Mouse (Mus musculus) heart, postnatal 14 days (tissue): ENCODE measurements around the gene Pcgf5. TPM values are rescaled to one million over a fixed set of nuclear protein-coding genes. Genes with fewer than 3 reads are reported as not detected.

Experiments used
- DNase-seq, 2 experiments: peaks; one replicate each; pipeline ENCODE4 v3.0.0; 2021 to 2022
- intact Hi-C: fragments of 180-260 bp; cut with DNase I; formaldehyde crosslinking; loops from one replicate; pipeline ENCODE4 v1.15.1; 2025
- total RNA-seq, 2 experiments: library from RNA; stranded (reverse); gene quantifications; 2 replicates each; pipeline ENCODE4 v1.2.3; 2021

Gene Pcgf5
- total RNA-seq, 2 experiments from 2014 or later: 53.2 to 61.5 TPM

DNA sequence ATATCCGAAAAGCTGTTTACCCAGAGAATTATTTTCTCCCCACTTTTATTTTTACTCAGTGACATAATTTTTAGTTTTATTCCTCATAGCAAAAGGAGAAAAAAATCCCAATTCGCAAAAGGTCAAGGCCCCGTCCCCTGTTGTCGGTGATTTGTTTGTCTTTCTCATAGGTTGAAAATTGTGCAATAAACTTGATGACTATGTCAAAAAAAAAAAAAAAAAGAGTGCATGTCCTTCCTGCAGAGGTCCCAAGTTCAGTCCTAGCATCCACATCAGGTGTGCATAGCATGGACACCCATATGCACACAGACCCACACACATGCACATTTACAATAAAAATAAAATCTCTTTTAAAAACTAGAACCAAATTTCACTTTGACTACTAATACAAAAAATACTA, 105.3 kb downstream of the Pcgf5 start:
- intact Hi-C loops: no loop called here
- no peak for DNase-seq

- peak; percentile 37 to 64 for DNase-seq
- intact Hi-C loops: loop anchor here (10.0 kb wide), 1 partner anchor 305 kb away; no protein-coding TSS in a partner anchor
Measured at GRCm38 (mm10) chr19:36470106-36470505, 122.0 kb downstream of the Pcgf5 start.

DNA sequence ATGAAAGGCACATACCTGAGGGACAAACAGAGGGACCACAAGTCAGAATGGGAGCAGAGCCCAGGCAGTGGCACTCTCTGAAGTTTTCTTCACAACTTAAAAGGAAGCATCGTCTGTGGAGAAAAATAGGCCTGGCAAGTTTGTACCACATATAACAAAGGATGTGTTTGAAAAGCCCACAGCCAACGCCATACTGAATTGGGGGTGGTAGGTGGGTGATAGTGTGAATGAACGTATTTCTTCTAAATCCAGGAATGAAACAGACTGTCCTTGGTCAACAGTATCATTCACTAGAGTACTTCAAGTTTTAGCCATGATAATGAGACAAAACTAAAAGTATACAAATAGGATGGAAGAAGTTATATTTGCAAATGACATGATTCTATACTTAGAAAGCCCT, 123.2 kb downstream of the Pcgf5 start:
- DNase-seq: no peak
- intact Hi-C loops: loop anchor here (10.0 kb wide), 1 partner anchor 303 kb away; no protein-coding TSS in a partner anchor

DNA sequence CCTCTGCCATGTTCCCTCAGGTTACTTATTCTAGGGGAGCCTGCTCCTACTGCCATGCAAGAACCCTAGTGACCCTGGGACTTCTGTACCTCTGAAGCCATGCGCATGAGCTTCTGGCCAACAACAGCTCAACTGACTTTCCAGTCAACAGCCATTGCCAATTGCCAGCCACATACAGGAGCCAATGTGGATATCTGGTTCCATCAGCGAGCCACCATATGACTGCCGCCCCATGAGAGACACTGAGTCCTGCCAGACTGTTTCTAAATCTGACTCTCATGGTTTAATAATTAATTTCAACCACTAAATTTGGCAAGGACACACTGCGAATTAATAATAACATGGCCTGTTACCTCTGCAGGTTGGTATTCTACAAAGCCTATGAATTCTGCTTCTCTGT, 128.5 kb downstream of the Pcgf5 start:
- DNase-seq: no peak
- intact Hi-C loops: loop anchor here (10.0 kb wide), 1 partner anchor 298 kb away; no protein-coding TSS in a partner anchor

- intact Hi-C loops: loop anchor here (10.0 kb wide), 1 partner anchor 298 kb away; no protein-coding TSS in a partner anchor
- no peak for DNase-seq
Measured at GRCm38 (mm10) chr19:36477151-36477550, 129.0 kb downstream of the Pcgf5 start.

DNA sequence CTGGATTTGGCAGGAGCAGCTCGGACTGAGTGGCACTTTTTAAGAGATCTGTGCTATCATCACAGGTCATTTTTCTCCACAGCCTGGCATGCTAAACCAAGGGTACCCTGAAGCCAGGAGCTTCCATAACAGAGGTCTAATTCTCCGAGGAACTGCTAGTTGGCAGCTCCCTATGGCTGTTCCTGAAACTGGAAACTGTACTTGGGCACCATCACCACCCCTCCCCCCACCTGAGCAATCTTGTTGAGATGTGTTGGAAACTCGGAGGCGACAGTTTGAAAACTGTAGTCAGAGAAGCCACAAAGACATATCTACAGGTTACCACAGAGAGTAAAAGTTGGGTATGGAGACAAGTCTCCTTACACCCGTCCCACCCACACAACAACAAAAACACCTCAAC, 129.6 kb downstream of the Pcgf5 start:
- no peak for DNase-seq
- intact Hi-C loops: loop anchor here (10.0 kb wide), 1 partner anchor 297 kb away; no protein-coding TSS in a partner anchor

GRCm38 (mm10) chr19:36490911-36491310, 142.8 kb downstream of the Pcgf5 start:
- DNase-seq: no peak
- intact Hi-C loops: no loop called here

GRCm38 (mm10) chr19:36495555-36495954, 147.4 kb downstream of the Pcgf5 start:
- intact Hi-C loops: no loop called here
- no peak for DNase-seq

- DNase-seq: no peak
- intact Hi-C loops: no loop called here
Measured at GRCm38 (mm10) chr19:36496532-36496931, 148.4 kb downstream of the Pcgf5 start.

- intact Hi-C loops: no loop called here
- no peak for DNase-seq
Measured at GRCm38 (mm10) chr19:36497067-36497466, 149.0 kb downstream of the Pcgf5 start.

GRCm38 (mm10) chr19:36497744-36498143, 149.6 kb downstream of the Pcgf5 start:
- intact Hi-C loops: no loop called here
- DNase-seq: no peak

- intact Hi-C loops: no loop called here
- DNase-seq: no peak
Measured at GRCm38 (mm10) chr19:36504716-36505115, 156.6 kb downstream of the Pcgf5 start.

Other genes starting within 250 kb of the Pcgf5 start
- gene Ankrd1, start 228.2 kb upstream of the Pcgf5 start, total RNA-seq: 100 to 1,000 TPM; 169 to 276 TPM
- 1 to 10 TPM; 2.0 to 2.8 TPM for gene Hectd2, start 206.3 kb downstream of the Pcgf5 start, total RNA-seq